Mouse (Mus musculus) limb, embryonic 15.5 days (tissue): ENCODE results near the gene Chrm4. TPM values are rescaled to one million over a fixed set of nuclear protein-coding genes. Genes with fewer than 3 reads are reported as not detected.

Experiments used
- ATAC-seq: fragments of 200-750 bp; cut with Nextera tagmentation; 2 replicates; pipeline ENCODE4 v1.8.0; 2017; ENCODE audit warnings: low read depth, moderate TSS enrichment; ENCODE audit not compliant: insufficient number of reproducible peaks, low FRiP score, low TSS enrichment
- H3K27ac ChIP-seq: fragments of 300-500 bp; sonication (generic); 2 replicates; pipeline ENCODE4 v1.5.1; 2015; ENCODE audit warnings: moderate library complexity, mild to moderate bottlenecking, inconsistent platforms
- H3K27me3 ChIP-seq: fragments of 300-500 bp; sonication (generic); 2 replicates; pipeline ENCODE4 v1.6.1; 2015; ENCODE audit warnings: inconsistent platforms
- H3K36me3 ChIP-seq: fragments of 300-500 bp; sonication (generic); 2 replicates; pipeline ENCODE4 v1.6.1; 2015; ENCODE audit warnings: inconsistent platforms
- H3K4me1 ChIP-seq: fragments of 300-500 bp; sonication (generic); 2 replicates; pipeline ENCODE4 v1.6.1; 2015; ENCODE audit warnings: inconsistent platforms
- H3K4me2 ChIP-seq: fragments of 300-500 bp; sonication (generic); 2 replicates; pipeline ENCODE4 v1.6.1; 2015; ENCODE audit warnings: mild to moderate bottlenecking, inconsistent platforms
- H3K4me3 ChIP-seq: fragments of 300-500 bp; sonication (generic); 2 replicates; pipeline ENCODE4 v1.5.1; 2015; ENCODE audit warnings: mild to moderate bottlenecking, inconsistent platforms
- H3K9ac ChIP-seq: fragments of 300-500 bp; sonication (generic); 2 replicates; pipeline ENCODE4 v1.6.1; 2015; ENCODE audit warnings: inconsistent platforms
- H3K9me3 ChIP-seq: fragments of 300-500 bp; sonication (generic); 2 replicates; pipeline ENCODE4 v1.6.1; 2016; ENCODE audit warnings: inconsistent platforms
- WGBS: fragments of 180-500 bp; shearing (Covaris S2); methylation state at CpG from one replicate; pipeline ENCODE4 v1.1.7; 2015; 5-methylcytosine and 5-hydroxymethylcytosine counted together
- polyA plus RNA-seq: library from polyadenylated mRNA; unstranded; fragments of >200 nt; fragmentation: Nextera tagmentation; extraction: Ambion mirVana; gene quantifications from 2 replicates; pipeline ENCODE4 v1.2.1, GENCODE M21; 2015

The Chrm4 gene
- polyA plus RNA-seq, 1 experiment from 2014 or later: 0.29 TPM

- Histone ChIP-seq H3K27me3 (peaks cover 54% of the 10 kb centered on the region), H3K4me3 (no peak overlapping the region), H3K4me1 (peaks cover 51% of the 10 kb centered on the region), H3K9me3 (no peaks in the 10 kb centered on the region), H3K27ac (no peak overlapping the region), H3K36me3 (no peaks in the 10 kb centered on the region), H3K4me2 (no peak overlapping the region), H3K9ac (no peak overlapping the region)
- no peak for ATAC-seq
- 65% methylated on average over 1 of the region's 1 CpGs for WGBS
These were observed 2.3 kb upstream of the Chrm4 start for GRCm38 (mm10) chr2:91924726-91925125.

- no peak for ATAC-seq
- Histone ChIP-seq H3K27me3 (peaks cover 51% of the 10 kb centered on the region), H3K27ac (no peak overlapping the region), H3K4me1 (peaks cover 57% of the 10 kb centered on the region), H3K36me3 (no peaks in the 10 kb centered on the region), H3K9ac (no peak overlapping the region), H3K4me2 (no peak overlapping the region), H3K9me3 (no peaks in the 10 kb centered on the region), H3K4me3 (no peak overlapping the region)
- WGBS: 69% methylated on average over 15 of the region's 15 CpGs
These were observed 1.6 kb upstream of the Chrm4 start for GRCm38 (mm10) chr2:91925442-91925841.

GRCm38 (mm10) chr2:91927826-91928533 is 931 bp downstream of the Chrm4 start:
- 46% methylated on average over 34 of the region's 34 CpGs for WGBS
- no peak overlapping the region for H3K9ac ChIP-seq
- H3K27ac ChIP-seq: no peak overlapping the region
- H3K36me3 ChIP-seq: peaks cover 1% of the 10 kb centered on the region; the same call in 1 of the 2 replicates
- peak overlapping the region; percentile 21; the same call in 1 of the 2 replicates for H3K4me2 ChIP-seq
- ATAC-seq: no peak
- peaks cover 26% of the 10 kb centered on the region for H3K27me3 ChIP-seq
- H3K4me1 ChIP-seq: peaks cover 57% of the 10 kb centered on the region
- peak overlapping the region; percentile 4; the same call in 1 of the 2 replicates for H3K4me3 ChIP-seq
- H3K9me3 ChIP-seq: no peaks in the 10 kb centered on the region

- H3K4me1 ChIP-seq: peaks cover 57% of the 10 kb centered on the region
- H3K27me3 ChIP-seq: peaks cover 18% of the 10 kb centered on the region
- peaks cover 8% of the 10 kb centered on the region; the same call in 1 of the 2 replicates for H3K36me3 ChIP-seq
- ATAC-seq: no peak
- no peaks in the 10 kb centered on the region for H3K9me3 ChIP-seq
- H3K4me2 ChIP-seq: no peak overlapping the region
- no peak overlapping the region for H3K27ac ChIP-seq
- H3K9ac ChIP-seq: no peak overlapping the region
- no peak overlapping the region for H3K4me3 ChIP-seq
- 74% methylated on average over 23 of the region's 23 CpGs for WGBS
These were observed 1.7 kb downstream of the Chrm4 start for GRCm38 (mm10) chr2:91928534-91929350.

- H3K27ac ChIP-seq: no peak overlapping the region
- H3K4me1 ChIP-seq: peaks cover 53% of the 10 kb centered on the region
- H3K4me3 ChIP-seq: 0 out of 2 replicates have a peak overlapping the region, but pooled peaks have one; percentile 64
- 56% methylated on average over 3 of the region's 3 CpGs for WGBS
- no peak overlapping the region for H3K9ac ChIP-seq
- no peaks in the 10 kb centered on the region for H3K9me3 ChIP-seq
- peaks cover 13% of the 10 kb centered on the region for H3K36me3 ChIP-seq
- ATAC-seq: no peak
- peak overlapping the region; percentile 75; the same call in 1 of the 2 replicates for H3K4me2 ChIP-seq
- H3K27me3 ChIP-seq: peaks cover 13% of the 10 kb centered on the region
These were observed 2.4 kb downstream of the Chrm4 start for GRCm38 (mm10) chr2:91929455-91929854.

GRCm38 (mm10) chr2:91929936-91930335 is 2.9 kb downstream of the Chrm4 start:
- 13% methylated on average over 12 of the region's 12 CpGs for WGBS
- Histone ChIP-seq H3K4me3 (peak overlapping the region; percentile 64), H3K27ac (no peak overlapping the region)

GRCm38 (mm10) chr2:91930761-91931291 is 3.8 kb downstream of the Chrm4 start:
- H3K27ac ChIP-seq: peak overlapping the region; percentile 94
- peak overlapping the region; percentile 64 for H3K4me3 ChIP-seq
- no peaks in the 10 kb centered on the region for H3K9me3 ChIP-seq
- H3K4me1 ChIP-seq: peaks cover 50% of the 10 kb centered on the region
- WGBS: 3% methylated on average over 23 of the region's 23 CpGs
- peaks cover 26% of the 10 kb centered on the region for H3K36me3 ChIP-seq
- peak overlapping the region; percentile 79 for H3K9ac ChIP-seq
- peak overlapping the region; percentile 75 for H3K4me2 ChIP-seq
- H3K27me3 ChIP-seq: 0 out of 2 replicates have a peak, but pooled peaks cover 3% of the 10 kb centered on the region
- ATAC-seq: no peak

More at GRCm38 (mm10) chr2:91929936-91930335, 2.9 kb downstream of the Chrm4 start:
- H3K4me1 ChIP-seq: peaks cover 53% of the 10 kb centered on the region
- no peak for ATAC-seq
- peak overlapping the region; percentile 79; the same call in 1 of the 2 replicates for H3K9ac ChIP-seq
- peaks cover 17% of the 10 kb centered on the region for H3K36me3 ChIP-seq
- H3K9me3 ChIP-seq: no peaks in the 10 kb centered on the region
- H3K4me2 ChIP-seq: peak overlapping the region; percentile 75
- H3K27me3 ChIP-seq: peaks cover 9% of the 10 kb centered on the region; the same call in 1 of the 2 replicates

- peak; percentile 70 for ATAC-seq
- H3K4me3 ChIP-seq: peak overlapping the region; percentile 64
- WGBS: 3% methylated on average over 48 of the region's 50 CpGs
- peak overlapping the region; percentile 75 for H3K4me2 ChIP-seq
- no peaks in the 10 kb centered on the region for H3K9me3 ChIP-seq
- peak overlapping the region; percentile 94 for H3K27ac ChIP-seq
- peaks cover 50% of the 10 kb centered on the region for H3K4me1 ChIP-seq
- H3K36me3 ChIP-seq: peaks cover 33% of the 10 kb centered on the region
- H3K9ac ChIP-seq: peak overlapping the region; percentile 79
- H3K27me3 ChIP-seq: no peaks in the 10 kb centered on the region
These were observed 4.5 kb downstream of the Chrm4 start for GRCm38 (mm10) chr2:91931328-91932159.

- H3K9me3 ChIP-seq: no peaks in the 10 kb centered on the region
- peaks cover 40% of the 10 kb centered on the region for H3K36me3 ChIP-seq
- WGBS: 8% methylated on average over 16 of the region's 16 CpGs
- H3K4me2 ChIP-seq: peak within 1 kb of the TSS; percentile 75
- H3K4me1 ChIP-seq: peaks cover 50% of the 10 kb centered on the region
- peak within 1 kb of the TSS; percentile 79 for H3K9ac ChIP-seq
- no peaks in the 10 kb centered on the region for H3K27me3 ChIP-seq
- H3K27ac ChIP-seq: peak within 1 kb of the TSS; percentile 94
- H3K4me3 ChIP-seq: peak within 1 kb of the TSS; percentile 64
- no peak for ATAC-seq
These were observed 5.2 kb downstream of the Chrm4 start, which contains the start of gene Mdk for GRCm38 (mm10) chr2:91932160-91932711. Gene Mdk (minus strand): TSS chr2:91932297.

- 27% methylated on average over 6 of the region's 6 CpGs for WGBS
- Histone ChIP-seq H3K27ac (peak overlapping the region; percentile 94), H3K4me1 (peaks cover 47% of the 10 kb centered on the region), H3K9ac (0 out of 2 replicates have a peak overlapping the region, but pooled peaks have one; percentile 14), H3K4me3 (0 out of 2 replicates have a peak overlapping the region, but pooled peaks have one; percentile 64), H3K36me3 (peaks cover 46% of the 10 kb centered on the region), H3K4me2 (peak overlapping the region; percentile 75), H3K9me3 (no peaks in the 10 kb centered on the region), H3K27me3 (no peaks in the 10 kb centered on the region)
- ATAC-seq: no peak
These were observed 5.8 kb downstream of the Chrm4 start for GRCm38 (mm10) chr2:91932737-91933350.
